Mouse (Mus musculus): Measurements from ENCODE around the gene Gng7. TPM values are rescaled to one million over a fixed set of nuclear protein-coding genes. Genes with fewer than 3 reads are reported as not detected.

Gene Gng7
- polyA plus RNA-seq, 3 experiments from 2014 or later, result not detected

GRCm38 (mm10) chr10:80994621-80995020 is 20.1 kb downstream of the Gng7 start:
- ATAC-seq, result no peak

GRCm38 (mm10) chr10:80993276-80993675 is 21.5 kb downstream of the Gng7 start:
- no peak for ATAC-seq

GRCm38 (mm10) chr10:80991945-80992344 is 22.8 kb downstream of the Gng7 start:
- ATAC-seq, result no peak

- ATAC-seq, result no peak
Observed at GRCm38 (mm10) chr10:80991007-80991406, 23.7 kb downstream of the Gng7 start.

- no peak for ATAC-seq
Observed at GRCm38 (mm10) chr10:80990406-80990805, 24.3 kb downstream of the Gng7 start.

- ATAC-seq, result peak; percentile 4
Observed at GRCm38 (mm10) chr10:80989854-80990253, 24.9 kb downstream of the Gng7 start.

GRCm38 (mm10) chr10:80989446-80989845 is 25.3 kb downstream of the Gng7 start:
- peak; percentile 47 for ATAC-seq

- peak; percentile 44 for ATAC-seq
Observed at GRCm38 (mm10) chr10:80987709-80988441, 26.9 kb downstream of the Gng7 start.

- ATAC-seq, result no peak
Observed at GRCm38 (mm10) chr10:80986754-80987153, 28.0 kb downstream of the Gng7 start.

GRCm38 (mm10) chr10:80985970-80986701 is 28.6 kb downstream of the Gng7 start:
- peak; percentile 62 for ATAC-seq

GRCm38 (mm10) chr10:80985241-80985969 is 29.3 kb downstream of the Gng7 start:
- ATAC-seq, result peak; percentile 34

GRCm38 (mm10) chr10:80984223-80984622 is 30.5 kb downstream of the Gng7 start:
- ATAC-seq, result no peak

- no peak for ATAC-seq
Observed at GRCm38 (mm10) chr10:80982381-80982780, 32.4 kb downstream of the Gng7 start.

GRCm38 (mm10) chr10:80981564-80982112 is 33.1 kb downstream of the Gng7 start:
- no peak for ATAC-seq

- ATAC-seq, result no peak
Observed at GRCm38 (mm10) chr10:80975478-80975877, 39.3 kb downstream of the Gng7 start.

GRCm38 (mm10) chr10:80973722-80974121 is 41.0 kb downstream of the Gng7 start:
- no peak for ATAC-seq

- no peak for ATAC-seq
Observed at GRCm38 (mm10) chr10:80972071-80972987, 42.4 kb downstream of the Gng7 start.

- no peak for ATAC-seq
Observed at GRCm38 (mm10) chr10:80971533-80971932, 43.2 kb downstream of the Gng7 start.

- ATAC-seq, result no peak
Observed at GRCm38 (mm10) chr10:80970159-80970558, 44.6 kb downstream of the Gng7 start.

- no peak for ATAC-seq
Observed at GRCm38 (mm10) chr10:80969298-80969697, 45.4 kb downstream of the Gng7 start.

- ATAC-seq, result no peak
Observed at GRCm38 (mm10) chr10:80968106-80968505, 46.6 kb downstream of the Gng7 start.

- ATAC-seq, result peak; percentile 82
Observed at GRCm38 (mm10) chr10:80967101-80967656, 47.6 kb downstream of the Gng7 start.
